Mouse (Mus musculus) E14TG2a.4 (cell line): ENCODE data around the gene Gosr1.

ENCODE experiments used
- CTCF ChIP-seq: conservative IDR thresholded peaks from 2 replicates; pipeline ENCODE4 v1.5.1; 2014; ENCODE audit warnings: low read length
- NANOG ChIP-seq: IDR thresholded peaks from 2 replicates; pipeline ENCODE4 v1.6.1; 2014; ENCODE audit warnings: borderline replicate concordance, low read length, mixed read lengths
- POU5F1 ChIP-seq: IDR thresholded peaks from 2 replicates; pipeline ENCODE4 v1.6.1; 2014; ENCODE audit warnings: low read length, borderline replicate concordance

- TF ChIP-seq CTCF (no peak; the same call in 1 of the 2 replicates), NANOG (no peak), POU5F1 (no peak)
Measured at GRCm38 (mm10) chr11:76744550-76744949, 18.8 kb downstream of the Gosr1 start.
